Mouse (Mus musculus): ENCODE measurements around the gene Aoc2.
A peak's percentile ranks its signal among the peaks of the same experiment; 100 is the strongest.

The Aoc2 gene

GRCm38 (mm10) chr11:101324763-101325162 is at the start of gene Aoc2:
Gene Aoc2 (plus strand): TSS chr11:101325063.
- DNase-seq (ENCODE audit: low read depth): no peak

GRCm38 (mm10) chr11:101275309-101275708 is 49.6 kb upstream of the Aoc2 start:
- no peak for DNase-seq (ENCODE audit: low read depth)

GRCm38 (mm10) chr11:101276319-101277070 is 48.4 kb upstream of the Aoc2 start:
- no peak for DNase-seq (ENCODE audit: low read depth)

DNA sequence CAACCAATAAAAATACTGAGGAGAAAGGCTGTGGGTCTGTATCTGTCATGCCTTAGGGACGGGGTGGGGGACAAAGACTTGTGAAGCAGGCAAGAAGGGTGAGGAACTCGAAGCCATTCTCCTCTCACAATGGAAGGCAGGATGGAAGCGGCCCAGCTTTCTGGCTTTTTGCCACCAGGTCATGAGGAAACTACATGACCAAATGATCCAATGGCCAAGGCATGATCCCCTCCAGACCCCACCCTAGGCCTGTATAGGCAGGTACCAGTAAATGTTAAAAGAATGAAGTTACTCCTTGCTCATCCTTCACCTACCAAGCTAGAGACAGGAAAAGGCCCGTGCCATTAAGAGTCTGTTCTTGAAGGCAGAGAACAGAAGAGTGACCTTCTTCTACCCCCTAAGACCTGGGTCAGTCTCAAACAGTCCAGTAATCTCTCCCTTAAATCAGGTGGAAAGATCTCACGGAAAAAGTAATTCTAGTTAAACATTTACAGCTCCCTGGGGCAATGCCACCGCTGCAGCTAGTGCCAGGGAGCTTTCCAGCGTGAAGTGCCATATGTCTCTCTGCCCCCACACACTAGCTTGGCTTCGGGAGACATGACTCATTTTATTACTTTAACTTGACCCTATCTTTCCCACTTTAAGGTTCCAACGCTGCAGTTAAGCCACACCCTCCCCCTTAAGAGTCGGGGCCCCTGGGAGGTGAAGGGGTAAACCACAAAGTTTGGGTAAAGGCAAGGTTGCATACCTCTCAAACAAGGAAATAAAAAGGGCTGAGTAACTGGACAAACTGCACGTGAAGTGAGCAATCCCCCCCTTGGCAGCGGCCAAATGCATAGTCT is 47.3 kb upstream of the Aoc2 start:
- peak; percentile 36 for DNase-seq (ENCODE audit: low read depth)

DNA sequence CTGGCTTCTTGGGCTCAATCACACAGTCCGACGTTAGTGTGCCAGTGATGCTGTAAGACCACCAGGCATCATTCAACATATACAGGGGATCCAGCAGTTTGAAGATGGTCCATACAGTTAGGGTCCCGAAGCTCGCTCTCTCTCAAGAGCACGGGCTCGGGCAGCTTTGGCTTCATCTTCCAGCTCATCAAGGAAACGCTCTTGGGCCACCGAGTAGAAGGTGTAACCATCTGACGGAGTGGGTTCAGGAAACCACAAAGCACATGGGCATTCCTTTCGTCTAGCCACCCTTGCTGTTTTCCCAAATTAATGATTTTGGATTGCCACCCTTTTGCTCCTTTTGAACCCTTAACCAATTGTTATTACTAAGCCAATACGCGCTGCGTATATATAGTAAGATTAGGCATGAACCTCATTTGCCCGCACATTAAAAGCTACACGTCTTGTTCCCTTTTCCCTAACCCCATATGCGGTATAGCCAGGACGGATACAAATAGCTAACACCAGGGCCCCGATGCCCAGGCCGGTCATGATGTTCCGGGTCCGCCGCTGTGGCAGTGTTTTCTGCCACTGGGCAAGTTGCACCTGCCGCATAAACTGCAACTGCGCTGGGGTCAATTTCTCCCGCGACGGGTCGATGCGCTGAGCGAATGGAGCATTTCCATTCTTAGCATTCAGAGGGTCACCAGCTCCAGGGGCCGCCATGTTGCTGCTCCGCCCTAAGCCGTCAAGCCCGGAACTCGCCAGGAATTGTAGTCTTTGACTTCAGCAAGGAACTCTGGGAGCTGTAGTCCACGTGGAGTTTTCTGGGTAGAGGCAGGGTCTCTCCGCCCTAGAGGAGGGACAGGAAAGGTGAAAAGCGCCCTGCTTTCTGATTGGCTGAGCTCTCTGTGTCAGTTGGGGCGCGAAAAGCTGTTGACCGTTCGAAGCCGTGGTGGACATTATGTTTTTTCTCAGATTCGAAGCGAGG is 46.4 kb upstream of the Aoc2 start, which contains the start of the genes Cntd1 and Coa3:
Gene Cntd1 (plus strand): TSS at position 790 of the 970 bp plus-strand sequence.
Gene Coa3 (minus strand): TSS at position 892 of the 970 bp plus-strand sequence.
- peak; percentile 90 for DNase-seq (ENCODE audit: low read depth)

DNA sequence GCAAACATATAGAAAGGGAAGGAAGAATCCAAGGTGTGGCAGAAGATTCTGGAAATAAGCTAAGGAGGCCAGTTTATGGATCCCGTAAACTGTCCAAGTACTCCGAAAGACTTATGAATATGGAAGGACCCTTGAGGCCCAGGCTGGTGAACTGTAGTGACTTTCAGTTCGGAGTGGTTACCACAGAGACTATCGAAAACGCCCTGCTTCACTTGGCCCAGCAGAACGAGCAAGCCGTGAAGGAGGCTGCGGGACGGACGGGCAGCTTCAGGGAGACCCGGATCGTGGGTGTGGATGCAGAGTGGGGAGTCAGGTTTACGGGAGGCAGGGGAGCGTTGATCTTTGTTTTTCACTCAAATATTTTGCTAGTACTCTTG is 45.7 kb upstream of the Aoc2 start:
- DNase-seq (ENCODE audit: low read depth): no peak

- no peak for DNase-seq (ENCODE audit: low read depth)
Measured at GRCm38 (mm10) chr11:101280837-101281236, 44.0 kb upstream of the Aoc2 start.

GRCm38 (mm10) chr11:101282896-101283295 is 42.0 kb upstream of the Aoc2 start:
- DNase-seq (ENCODE audit: low read depth): no peak

DNA sequence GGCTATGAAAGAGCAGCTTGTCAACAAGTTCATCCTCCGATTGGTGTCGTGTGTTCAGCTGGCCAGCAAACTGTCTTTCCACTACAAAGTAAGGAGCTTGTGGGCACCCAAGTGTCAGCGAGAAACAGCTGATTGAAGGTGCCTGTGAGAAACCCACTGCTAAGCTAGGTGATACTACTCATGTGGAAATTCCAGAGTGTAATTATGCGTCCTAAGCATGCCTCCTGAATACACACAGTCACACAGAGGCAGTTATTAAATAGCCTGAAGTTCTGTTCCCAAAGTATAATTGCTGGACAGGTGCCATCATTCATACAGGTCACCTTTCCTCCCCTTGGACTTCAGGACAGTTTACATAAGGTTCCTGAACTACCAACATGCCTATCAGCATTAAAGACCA is 41.1 kb upstream of the Aoc2 start:
- no peak for DNase-seq (ENCODE audit: low read depth)

DNA sequence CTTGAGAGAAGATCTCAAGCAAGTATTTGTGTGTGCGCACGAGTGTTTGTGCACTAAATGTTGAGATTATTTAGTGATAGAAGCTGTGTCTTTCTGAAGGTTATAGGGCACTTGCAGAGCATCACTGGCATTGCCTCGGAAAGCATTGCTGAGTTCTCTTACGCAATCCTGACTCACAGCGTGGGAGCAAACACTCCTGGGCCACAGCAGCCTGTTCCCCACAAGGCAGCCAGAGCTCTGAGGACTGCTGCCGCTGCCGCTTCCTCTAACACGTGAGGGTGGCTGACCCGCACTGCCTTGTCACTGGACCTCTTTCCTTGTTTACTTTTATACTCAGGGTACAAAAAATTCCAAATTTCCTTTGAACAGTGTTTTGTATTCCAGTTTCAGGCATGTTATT is 37.6 kb upstream of the Aoc2 start:
- no peak for DNase-seq (ENCODE audit: low read depth)

GRCm38 (mm10) chr11:101291231-101291630 is 33.6 kb upstream of the Aoc2 start:
- DNase-seq (ENCODE audit: low read depth): no peak

DNA sequence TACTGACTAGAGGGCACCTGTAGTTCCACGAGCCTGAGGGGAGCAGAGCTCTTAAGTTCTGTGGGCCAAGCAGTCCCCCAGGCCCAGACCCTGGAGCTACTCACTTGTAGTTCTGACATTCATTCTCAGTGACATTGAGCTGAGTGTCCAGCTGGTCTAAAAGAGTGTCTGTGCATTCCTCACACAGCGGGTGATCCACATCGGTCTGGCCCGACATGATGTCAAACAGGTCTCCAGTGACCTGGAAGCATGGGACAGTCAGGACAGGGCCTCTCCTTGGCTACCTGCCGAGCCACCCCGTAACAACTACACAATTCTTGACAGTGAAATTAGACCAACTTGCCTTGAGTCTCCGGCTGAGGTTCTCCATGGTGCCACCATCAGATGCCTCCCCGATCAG is 29.7 kb upstream of the Aoc2 start:
- no peak for DNase-seq (ENCODE audit: low read depth)

- peak; percentile 50 for DNase-seq (ENCODE audit: low read depth)
Measured at GRCm38 (mm10) chr11:101300881-101301280, 24.0 kb upstream of the Aoc2 start.

GRCm38 (mm10) chr11:101301299-101302003 is 23.4 kb upstream of the Aoc2 start:
- no peak for DNase-seq (ENCODE audit: low read depth)

DNA sequence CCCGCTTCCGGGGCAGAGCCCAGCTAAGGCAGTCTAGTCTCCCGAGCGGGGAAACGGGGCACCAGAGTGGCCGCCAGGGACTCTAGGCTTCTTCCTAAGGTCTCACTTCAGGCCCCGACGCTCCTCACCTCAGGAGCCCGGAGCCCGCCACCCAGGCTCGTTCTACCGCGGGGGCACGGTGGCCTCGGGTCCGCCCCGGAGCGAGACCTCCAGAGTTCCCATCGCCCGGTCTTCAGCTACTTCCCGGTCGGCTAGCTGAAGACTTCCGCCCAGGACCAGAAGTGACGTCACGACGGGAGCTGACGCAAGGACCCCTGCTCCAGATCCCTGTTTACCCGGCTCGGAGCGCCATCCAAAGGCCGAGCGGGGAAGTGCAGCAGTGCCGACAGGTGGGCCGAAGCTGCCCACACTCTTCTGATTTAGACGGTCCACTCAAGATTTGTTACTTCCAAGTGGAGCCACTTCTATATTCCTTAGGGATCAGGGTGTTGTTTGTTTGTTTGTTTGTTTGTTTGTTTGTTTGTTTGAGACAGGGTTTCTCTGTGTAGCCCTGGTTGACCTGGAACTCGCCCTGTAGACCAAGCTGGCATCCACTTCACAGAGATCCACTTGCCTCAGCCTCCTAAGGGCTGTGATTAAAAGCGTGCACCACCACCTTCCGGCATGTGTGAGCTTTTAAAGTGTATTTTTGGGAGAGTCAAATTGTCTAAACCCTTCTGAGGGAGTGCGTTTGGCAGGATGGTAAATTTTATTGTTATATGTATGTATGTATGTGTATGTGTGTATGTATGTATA is 22.7 kb upstream of the Aoc2 start, which contains the start of gene Becn1:
Gene Becn1 (minus strand): TSS at position 283 of the 795 bp plus-strand sequence.
- peak; percentile 97 for DNase-seq (ENCODE audit: low read depth)

DNA sequence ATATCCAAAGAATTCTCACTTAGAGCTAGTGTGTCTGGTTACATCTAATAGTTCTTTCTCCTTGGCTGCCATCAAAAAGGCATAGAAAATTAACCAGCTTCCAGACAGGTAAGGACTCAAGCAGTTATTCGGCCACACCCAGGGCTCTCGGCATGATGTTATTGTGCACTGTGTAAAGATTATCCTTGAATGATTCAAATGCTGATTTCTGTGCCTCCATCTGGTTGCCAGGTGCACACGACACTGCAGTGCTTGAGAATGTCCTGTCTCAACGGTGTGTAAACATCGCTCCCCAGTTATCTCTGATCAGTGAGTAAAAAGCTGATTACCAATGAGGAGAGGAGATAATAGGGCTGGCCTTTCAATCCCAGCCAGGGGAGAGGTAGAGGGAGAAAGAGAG is 17.1 kb upstream of the Aoc2 start:
- DNase-seq (ENCODE audit: low read depth): no peak

GRCm38 (mm10) chr11:101311083-101311482 is 13.8 kb upstream of the Aoc2 start:
- DNase-seq (ENCODE audit: low read depth): no peak

DNA sequence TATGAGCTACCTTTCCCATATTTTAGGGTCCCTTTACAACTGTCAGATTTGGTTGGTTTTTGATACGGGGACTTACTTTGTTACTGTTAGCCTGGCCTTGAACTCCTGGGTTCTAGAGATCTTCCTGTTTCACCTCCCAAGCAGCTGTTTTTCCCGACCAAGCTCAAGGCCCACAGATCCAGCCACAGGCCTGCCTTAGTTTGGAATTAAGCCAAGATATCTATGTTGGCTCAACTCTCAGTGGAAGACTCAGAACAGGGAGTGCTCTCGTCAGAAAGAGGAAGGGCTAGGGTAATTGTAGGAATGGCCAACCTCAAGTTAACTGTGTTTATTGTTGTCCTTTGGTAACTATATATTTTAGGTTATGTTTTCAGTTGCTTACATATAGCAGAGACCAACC is 12.7 kb upstream of the Aoc2 start:
- DNase-seq (ENCODE audit: low read depth): no peak

GRCm38 (mm10) chr11:101314567-101314966 is 10.3 kb upstream of the Aoc2 start:
- no peak for DNase-seq (ENCODE audit: low read depth)

DNA sequence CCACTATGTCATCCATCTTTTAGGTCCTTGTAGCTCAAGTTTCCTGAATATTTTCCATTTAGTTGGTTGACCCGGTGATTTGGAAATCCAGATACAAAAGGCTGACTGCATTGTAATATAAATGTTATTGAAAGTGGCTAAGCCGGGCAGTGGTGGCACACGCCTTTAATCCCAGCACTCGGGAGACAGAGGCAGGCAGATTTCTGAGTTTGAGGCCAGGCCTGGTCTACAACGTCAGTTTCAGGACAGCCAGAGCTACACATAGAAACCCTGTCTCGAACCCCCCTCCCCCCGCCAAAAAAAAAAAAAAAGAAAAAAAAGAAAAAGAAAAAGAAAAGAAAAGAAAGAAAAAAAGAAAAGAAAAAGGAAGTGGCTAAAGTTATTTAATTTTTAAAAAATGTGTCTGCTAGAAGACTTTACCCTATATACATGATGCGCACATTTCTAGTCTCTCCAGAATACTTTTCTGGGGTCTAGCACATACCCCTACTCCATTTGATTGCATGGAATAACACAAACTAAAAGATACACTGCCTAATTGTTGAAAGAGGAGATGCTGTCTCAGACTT is 9.7 kb upstream of the Aoc2 start:
- DNase-seq (ENCODE audit: low read depth): no peak
